Mouse (Mus musculus) T-cell, adult 66 days (primary cell): ENCODE data around the gene Gm10912. TPM values are rescaled to one million over a fixed set of nuclear protein-coding genes. Genes with fewer than 3 reads are reported as not detected.

Experiments
- total RNA-seq, 2 experiments: library from RNA; stranded (reverse); gene quantifications; 3 replicates in 1 of 2; 4 replicates in 1 of 2; pipeline ENCODE4 v1.2.4; 2023

The Gm10912 gene
- total RNA-seq: 1 to 10 TPM; 1.4 to 1.9 TPM

DNA sequence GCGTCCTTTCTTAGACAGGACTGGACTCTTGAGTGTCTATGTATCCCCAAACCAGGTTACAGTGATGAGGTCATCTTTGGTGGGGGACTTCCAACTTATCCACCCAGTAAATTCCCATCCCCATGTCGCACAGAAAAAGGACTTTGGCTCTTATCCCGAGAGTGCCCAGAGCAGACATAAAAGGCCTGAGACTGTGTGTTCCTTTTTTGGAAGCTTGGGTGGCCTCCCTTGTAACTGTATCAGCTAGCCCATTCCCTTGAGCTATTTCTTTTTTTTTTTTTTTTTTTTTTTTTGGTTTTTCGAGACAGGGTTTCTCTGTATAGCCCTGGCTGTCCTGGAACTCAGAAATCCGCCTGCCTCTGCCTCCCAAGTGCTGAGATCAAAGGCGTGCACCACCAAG lies at the start of gene Gm10912:
TSS of gene Gm10912 (plus strand) at position 301 of the 400 bp plus-strand sequence.

GRCm38 (mm10) chr2:104027458-104028138 lies 38.0 kb upstream of the Gm10912 start, which contains the start of gene Fbxo3:
Fbxo3 (plus strand) TSS chr2:104027721.

GRCm38 (mm10) chr2:104028139-104028723 lies 37.4 kb upstream of the Gm10912 start, which contains the start of gene 4931422A03Rik:
4931422A03Rik (minus strand) TSS chr2:104028361.

DNA sequence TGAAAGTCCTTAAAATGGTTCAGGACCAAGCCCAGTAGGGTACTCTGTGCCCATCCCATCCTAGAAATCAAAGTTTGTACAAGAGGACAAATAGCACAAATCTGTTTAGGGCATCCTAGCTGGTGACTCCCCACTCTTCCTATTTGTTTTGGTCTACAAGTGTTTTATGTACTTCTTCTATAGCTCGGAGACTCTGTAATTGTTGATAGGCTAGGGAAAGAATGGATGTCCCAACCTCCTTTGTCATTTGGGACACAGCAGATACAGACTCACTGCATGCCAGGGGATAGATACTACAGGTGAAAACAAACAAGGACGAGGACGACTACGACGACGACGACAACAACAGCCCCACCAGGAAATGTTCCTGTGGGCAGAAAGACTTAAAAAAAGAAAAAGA lies 2.8 kb downstream of the Gm10912 start, which contains the start of gene Gm10799:
TSS of gene Gm10799 (minus strand) at position 101 of the 400 bp plus-strand sequence.

DNA sequence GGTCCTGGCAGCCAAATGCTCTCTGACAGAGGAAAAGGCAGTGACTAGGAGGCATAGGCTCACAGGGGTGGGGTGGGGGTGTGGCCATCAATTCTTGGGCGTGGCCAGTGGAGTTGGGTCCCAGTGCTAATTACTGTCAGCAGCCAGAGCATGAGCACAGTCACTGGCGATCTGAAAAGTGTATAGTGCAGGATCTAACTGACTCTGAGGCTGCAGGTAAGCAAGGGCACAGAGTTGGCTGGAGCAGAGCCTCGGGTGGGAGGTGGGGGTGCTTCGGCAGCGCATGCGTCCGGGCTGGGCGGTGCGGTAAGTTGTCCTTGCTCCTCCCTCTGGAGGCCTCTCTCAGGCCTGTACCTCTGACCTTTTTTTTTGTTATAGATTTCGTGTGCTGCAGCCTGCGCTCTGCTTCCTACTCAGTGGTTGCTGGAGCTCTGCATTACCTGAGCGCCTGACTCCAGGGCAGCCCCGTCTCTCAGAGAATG lies 4.1 kb downstream of the Gm10912 start, which contains the start of gene Cd59b:
TSS of gene Cd59b (plus strand) at position 146 of the 482 bp plus-strand sequence.

GRCm38 (mm10) chr2:104095741-104096213 lies 30.2 kb downstream of the Gm10912 start, which contains the start of gene Cd59a:
Cd59a (plus strand) TSS chr2:104095801.

Other genes starting within 250 kb of the Gm10912 start
- gene Lmo2, start 107.8 kb upstream of the Gm10912 start, total RNA-seq: 1 to 10 TPM; 4.5 to 8.2 TPM
- 10 to 100 TPM; 28.6 to 29.7 TPM for gene Fbxo3, start 38.1 kb upstream of the Gm10912 start, total RNA-seq
- gene 4931422A03Rik, start 37.5 kb upstream of the Gm10912 start, total RNA-seq: not detected
- not detected for gene Gm10799, start 2.7 kb downstream of the Gm10912 start, total RNA-seq
- not detected for gene Cd59b, start 4.0 kb downstream of the Gm10912 start, total RNA-seq
- gene Cd59a, start 30.0 kb downstream of the Gm10912 start, total RNA-seq: under 1 TPM; 0.44 to 0.59 TPM
- gene A930018P22Rik, start 56.9 kb downstream of the Gm10912 start, total RNA-seq: not detected